Mouse (Mus musculus) testis, adult 2 months (tissue): ENCODE measurements around the gene Ubash3b.

Experiments
- CTCF ChIP-seq: fragments of 200-500 bp; IDR thresholded peaks from 2 replicates; pipeline ENCODE4 v1.5.1; 2012; ENCODE audit warnings: low read depth, mild to moderate bottlenecking, inconsistent platforms, low read length, moderate library complexity; ENCODE audit not compliant: control insufficient read depth, insufficient read depth, insufficient replicate concordance
- POLR2A ChIP-seq: fragments of 200-500 bp; IDR thresholded peaks from 2 replicates; pipeline ENCODE4 v1.6.1; 2012; ENCODE audit warnings: low read depth, mild to moderate bottlenecking, inconsistent platforms, low read length, moderate library complexity; ENCODE audit not compliant: control insufficient read depth

DNA sequence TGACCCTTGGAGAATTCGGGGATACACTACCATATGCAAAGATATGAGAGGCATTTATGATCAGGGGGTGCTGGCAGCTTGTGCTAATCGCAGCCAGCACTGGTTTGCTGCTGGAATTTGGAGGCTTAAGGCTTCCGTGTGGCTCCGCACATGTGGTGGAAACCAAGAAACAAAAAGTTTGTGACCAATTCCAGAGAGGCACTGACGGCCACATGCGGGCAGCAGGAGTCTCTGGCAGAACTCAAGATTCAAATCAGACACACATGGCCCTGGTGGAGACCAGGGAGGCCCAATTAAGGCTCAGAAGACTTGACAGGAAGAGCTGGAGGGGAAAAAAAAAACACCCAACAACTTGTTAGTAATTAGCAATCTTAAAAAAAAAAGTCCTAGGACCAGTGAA, 63.4 kb downstream of the Ubash3b start:
- TF ChIP-seq CTCF (no peak), POLR2A (no peak)
